Mouse (Mus musculus) mesoderm, embryonic 11.5 days (tissue): Measurements from ENCODE around the gene Sowaha.
A peak's percentile ranks its signal among the peaks of the same experiment; 100 is the strongest.

ENCODE experiments used
- DNase-seq: peaks from one replicate; pipeline ENCODE4 v3.0.0-alpha.2; 2012; ENCODE audit warnings: low read depth, low spot score

The Sowaha gene

GRCm38 (mm10) chr11:53475620-53476019, 4.5 kb downstream of the Sowaha start:
- no peak for DNase-seq

DNA sequence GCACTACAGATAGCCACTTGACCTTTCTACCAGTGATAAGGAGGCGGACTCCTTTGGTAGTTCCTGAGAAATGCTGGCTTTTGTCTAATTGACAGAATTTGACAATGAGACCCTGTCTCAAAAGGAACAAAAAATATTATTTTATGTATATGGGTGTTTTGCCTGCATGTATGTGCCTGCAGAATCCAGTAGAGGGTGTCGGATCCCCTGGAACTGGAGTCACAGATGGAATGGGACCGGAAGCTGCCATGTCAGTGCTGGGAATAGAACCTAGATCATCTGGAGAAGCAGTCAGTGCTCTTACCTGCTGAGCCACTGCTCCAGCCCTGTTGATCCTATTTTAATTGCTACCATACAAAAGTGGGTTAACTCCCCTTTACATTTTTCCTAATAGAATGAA, 7.4 kb downstream of the Sowaha start:
- no peak for DNase-seq

DNA sequence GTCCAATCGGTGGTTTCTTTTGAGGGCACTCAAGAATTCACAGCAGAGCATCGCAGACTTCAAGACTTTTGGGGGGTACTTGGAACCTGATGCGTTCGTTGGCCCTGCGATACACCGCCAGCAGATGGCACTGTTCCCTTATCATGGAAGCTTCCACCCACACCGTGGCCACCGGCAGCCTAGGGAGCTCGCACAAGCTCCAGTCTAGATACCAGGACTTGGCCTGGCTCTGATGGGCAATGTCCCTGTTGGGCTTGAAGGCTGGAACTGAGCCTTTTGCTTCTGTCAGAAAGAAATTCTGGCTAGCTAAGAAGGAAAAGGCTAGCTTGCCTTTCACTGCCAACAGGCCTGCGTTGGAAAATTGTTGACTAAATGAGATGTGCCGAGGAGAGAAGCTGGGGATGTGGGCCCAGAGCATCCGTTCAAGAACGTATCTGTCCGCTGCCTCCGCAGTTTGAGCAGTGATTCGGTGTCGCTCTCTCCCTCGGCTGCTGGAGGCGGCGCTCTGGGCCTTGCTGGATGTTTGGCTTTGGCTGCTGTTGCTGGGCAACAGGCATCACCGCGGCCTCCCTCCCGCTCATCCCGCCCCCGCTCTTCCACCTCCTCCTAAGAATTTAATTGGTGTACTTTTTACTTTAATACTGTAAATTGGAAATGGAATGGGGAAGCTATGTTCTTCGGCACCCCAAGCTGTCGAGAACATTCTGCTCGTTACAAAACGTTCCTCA, 9.9 kb downstream of the Sowaha start, which contains the start of gene Gm9837:
Gene Gm9837 (minus strand): TSS at position 512 of the 728 bp plus-strand sequence.
- peak; percentile 93 for DNase-seq

DNA sequence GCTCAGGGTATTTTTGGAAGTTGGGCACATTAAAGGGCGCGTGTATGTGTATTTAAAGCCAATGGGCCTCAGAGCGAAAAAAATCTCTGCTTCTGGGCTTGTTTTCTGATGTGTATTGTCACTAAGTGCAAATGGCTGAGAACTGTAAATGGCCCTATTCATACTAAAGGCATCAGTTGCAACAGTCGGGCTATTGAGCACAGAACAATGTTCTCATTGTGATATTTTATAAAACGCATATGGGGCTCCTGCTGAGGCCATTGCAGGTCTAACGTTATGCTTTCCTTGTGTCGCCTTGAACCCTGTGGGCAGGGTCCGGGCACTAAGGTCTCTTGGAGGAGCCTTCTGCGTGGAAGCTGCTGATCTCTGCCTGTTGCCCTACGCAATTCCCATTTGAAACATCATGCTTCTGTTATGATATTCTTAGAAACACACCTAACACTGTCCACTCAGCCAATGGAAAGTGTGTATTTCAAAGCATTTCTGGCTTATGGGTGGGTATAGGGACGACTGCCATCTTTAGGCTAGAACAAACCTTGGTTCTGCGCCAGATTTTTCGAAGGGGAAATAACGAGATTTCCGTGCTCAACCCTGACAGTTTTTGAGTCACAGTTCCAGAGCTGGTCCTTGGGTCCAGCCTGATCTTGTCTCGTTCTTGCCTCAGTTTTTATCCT, 10.6 kb downstream of the Sowaha start:
- DNase-seq = no peak

- DNase-seq = peak; percentile 84
Measured at GRCm38 (mm10) chr11:53466231-53466971, 13.7 kb downstream of the Sowaha start.

- no peak for DNase-seq
Measured at GRCm38 (mm10) chr11:53463551-53464424, 16.3 kb downstream of the Sowaha start.

DNA sequence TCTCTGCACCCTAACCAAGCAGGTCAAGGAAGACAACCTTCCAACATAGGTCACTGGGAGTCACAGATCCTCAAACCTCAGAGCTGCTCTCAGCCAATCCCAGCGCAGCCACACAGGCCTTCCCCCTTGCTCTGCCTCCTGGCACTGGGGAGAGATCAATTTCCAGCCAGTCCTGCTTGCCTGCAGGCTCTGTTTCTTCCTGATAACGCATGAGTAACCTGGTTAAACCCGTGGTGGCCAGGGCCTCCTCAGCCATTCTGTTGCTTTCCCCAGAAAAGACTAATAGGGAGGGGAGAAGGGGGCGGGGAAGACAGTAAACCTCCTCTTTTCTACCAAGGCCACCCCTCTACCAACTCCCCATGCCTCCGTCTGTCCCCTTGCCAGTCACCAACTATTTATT, 18.3 kb downstream of the Sowaha start:
- DNase-seq = no peak

- DNase-seq = no peak
Measured at GRCm38 (mm10) chr11:53460192-53460591, 19.9 kb downstream of the Sowaha start.

DNA sequence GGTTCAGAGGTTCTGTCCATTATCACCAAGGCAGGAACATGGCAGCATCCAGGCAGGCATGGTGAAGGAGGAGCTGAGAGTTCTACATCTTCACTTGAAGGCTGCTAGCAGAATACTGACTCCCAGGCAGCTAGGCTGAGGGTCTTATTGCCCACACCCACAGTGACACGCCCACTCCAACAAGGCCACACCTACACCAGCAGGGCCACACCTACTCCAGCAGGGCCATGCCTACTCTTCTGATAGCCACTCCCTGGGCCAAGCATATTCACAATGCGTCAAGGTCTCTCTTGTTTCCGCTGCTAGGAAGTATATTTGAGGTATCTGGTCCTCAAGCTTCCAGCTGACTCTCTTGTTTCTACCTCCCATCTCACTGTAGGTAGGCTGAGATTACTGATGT, 21.1 kb downstream of the Sowaha start:
- DNase-seq = no peak

DNA sequence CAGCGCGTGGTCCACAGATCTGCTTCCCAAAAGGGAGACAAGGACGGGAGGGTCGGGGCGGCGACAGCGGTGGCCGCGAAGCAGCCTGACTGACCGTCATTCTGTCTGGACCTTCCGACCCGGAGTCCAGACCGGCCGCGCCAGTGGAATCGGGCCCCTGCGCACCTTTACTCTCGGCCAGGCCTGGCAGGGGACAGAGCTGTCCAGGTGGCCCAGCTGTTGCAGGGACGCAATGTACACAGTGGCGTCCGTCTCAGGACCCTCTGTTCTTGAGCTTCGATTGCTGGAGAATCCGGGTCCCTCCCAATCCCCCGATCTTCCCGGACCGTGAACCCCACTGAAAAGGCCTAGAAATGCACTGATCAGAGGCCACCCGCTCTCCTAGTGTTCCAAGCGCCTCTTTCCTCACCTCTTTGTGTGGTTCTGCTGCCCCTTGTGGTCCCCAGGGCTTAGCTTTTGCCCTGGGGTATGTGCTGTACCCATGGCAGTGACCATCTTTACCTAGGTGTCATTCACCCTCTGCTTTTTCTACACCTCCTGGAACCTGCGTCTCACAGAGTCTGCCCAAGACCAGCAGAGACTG, 22.6 kb downstream of the Sowaha start:
- no peak for DNase-seq

DNA sequence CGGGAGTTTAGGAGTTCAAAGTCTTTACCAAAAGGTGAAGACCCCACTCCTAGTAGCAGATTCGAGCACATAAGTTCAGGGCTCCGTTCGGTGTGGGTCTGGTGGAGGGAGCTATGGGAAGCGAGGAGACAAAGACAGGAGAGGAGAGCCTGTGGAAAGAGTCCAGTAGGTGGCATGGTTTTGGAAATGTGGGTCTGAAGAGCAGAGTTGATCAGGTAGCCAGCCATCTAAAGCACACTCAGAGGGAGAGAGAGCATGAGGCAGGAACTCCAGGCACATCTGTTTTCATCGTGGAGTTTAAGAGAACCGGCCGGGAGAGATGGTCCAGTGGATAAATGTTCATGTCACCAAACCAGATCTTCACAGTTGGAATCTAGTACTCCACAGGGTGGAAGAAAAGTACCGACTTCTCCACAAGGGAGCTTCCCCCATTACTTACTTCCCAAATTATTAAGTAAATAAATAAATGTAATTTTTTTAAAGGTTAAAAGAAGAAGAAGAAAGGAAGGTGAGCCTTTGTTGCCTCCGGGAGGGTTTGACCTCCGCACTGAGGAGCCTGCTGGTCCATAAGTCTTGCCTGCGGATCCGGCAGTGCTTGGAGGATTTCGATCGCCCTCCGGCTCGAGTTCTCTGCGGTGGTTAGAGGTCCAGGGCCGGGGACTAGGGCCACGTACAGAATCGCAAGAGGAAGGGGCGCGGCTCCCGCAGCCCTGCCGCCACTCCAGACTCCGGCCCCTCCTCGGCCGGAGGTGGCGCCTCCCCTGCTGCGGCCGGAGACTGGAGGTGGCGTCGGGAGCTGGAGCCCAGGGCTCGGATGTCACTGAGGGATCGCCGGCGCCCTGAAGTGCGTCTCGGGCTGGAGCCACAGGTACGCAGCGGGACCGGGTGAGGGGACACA, 23.4 kb downstream of the Sowaha start, which contains the start of the genes Gm10447 and Shroom1:
Gene Gm10447 (minus strand): TSS at position 637 of the 898 bp plus-strand sequence.
Gene Shroom1 (plus strand): TSS at position 732 of the 898 bp plus-strand sequence.
- DNase-seq = no peak

- no peak for DNase-seq
Measured at GRCm38 (mm10) chr11:53453031-53453430, 27.0 kb downstream of the Sowaha start.

DNA sequence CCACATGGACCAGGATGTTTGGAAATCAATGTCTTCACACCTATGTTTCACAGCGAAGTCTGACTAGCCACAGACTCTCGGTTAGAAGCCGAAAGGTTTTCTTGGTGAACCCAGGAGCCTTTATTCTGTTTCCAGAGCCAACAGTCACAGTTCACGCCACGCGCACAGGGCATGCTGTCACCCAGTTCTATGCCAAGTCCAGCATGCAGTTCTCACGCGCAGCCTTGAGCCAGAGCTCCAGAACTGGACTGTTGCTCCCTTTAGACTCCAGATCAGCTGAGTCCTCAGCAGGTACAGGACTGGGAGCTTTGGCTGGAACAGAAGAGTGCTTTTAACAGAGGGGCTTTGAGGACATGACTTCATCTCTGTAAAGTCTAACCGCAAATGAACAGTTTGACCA, 27.7 kb downstream of the Sowaha start:
- DNase-seq = no peak

DNA sequence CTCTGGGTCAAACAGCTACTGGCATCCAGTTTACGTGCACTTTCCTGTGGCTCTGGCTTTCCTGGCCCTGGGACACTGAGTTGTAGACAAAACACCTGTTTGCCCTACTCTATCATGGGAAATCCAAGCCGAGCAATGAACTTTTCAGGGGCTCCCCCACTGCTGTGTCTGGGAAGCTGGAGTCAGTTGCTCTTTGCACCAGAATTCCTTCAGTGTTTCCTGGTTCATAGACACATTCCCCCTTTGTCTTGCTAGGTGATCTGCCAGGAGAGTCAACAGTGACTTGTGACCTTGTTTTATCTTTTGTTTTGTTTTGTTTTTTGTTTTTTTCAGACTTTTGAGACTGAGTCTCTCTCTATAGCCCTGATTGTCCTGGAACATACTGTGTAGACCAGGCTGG, 28.7 kb downstream of the Sowaha start:
- no peak for DNase-seq

GRCm38 (mm10) chr11:53450070-53450705, 29.9 kb downstream of the Sowaha start:
- no peak for DNase-seq

DNA sequence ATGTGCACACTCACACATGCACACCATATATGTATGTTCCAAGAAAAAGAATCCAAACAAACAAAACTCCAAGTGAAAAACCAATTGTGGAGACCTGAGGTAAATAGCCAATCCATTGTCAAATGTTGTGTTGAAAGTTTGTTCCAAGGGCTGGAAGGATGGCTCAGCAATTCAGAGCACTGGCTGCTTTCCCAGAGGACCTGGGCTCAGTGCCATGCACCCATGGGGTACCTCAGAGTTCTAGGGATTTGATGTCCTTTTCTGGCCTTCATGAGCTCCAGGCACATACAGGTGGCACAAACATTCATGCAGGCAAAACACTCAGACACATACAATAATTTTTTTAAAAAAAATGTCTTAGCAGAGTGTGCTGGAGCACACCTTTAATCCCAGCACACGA, 31.5 kb downstream of the Sowaha start:
- no peak for DNase-seq

DNA sequence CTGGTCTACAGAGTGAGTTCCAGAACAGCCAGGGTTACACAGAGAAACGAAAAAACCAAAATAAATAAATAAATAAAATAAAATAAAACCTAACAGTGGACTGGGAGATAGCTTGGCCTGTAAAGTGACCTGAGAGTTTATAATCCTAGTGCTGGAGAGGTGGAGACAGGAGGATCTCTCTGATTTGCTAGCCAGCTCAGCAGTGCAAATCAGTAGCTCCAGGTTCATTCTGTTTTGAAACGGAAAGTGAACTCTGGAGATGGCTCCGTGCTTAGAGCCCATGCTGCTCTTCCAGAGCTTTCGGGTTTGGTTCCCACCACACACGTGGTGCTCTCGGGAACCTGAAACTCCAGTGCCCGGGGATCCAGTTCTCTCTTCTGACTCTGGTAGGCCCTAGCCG, 32.1 kb downstream of the Sowaha start:
- DNase-seq = no peak

GRCm38 (mm10) chr11:53446183-53446582, 33.9 kb downstream of the Sowaha start:
- no peak for DNase-seq

DNA sequence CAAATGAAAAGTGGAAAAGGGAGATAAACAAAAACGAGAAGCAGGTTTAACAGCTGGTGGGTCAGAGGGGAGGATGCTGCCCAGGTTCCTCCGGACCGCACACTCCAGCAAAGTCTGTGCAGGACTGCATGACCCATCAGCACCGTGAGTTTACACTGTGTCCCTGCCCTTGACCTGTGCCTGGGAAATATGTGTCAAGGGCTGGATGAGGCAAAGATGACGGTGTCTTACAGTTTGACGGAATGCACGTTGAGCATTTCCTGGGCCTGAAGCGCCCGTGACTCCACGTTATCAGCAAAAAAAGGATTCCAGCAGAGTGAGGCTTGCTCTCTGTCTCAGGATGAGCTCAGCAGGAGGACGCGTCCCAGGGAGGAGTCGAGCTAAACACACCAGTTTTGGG, 34.5 kb downstream of the Sowaha start:
- no peak for DNase-seq
